Comparison of ENCODE assay signal across 28 mouse cellular contexts in the genomic region with DNA sequence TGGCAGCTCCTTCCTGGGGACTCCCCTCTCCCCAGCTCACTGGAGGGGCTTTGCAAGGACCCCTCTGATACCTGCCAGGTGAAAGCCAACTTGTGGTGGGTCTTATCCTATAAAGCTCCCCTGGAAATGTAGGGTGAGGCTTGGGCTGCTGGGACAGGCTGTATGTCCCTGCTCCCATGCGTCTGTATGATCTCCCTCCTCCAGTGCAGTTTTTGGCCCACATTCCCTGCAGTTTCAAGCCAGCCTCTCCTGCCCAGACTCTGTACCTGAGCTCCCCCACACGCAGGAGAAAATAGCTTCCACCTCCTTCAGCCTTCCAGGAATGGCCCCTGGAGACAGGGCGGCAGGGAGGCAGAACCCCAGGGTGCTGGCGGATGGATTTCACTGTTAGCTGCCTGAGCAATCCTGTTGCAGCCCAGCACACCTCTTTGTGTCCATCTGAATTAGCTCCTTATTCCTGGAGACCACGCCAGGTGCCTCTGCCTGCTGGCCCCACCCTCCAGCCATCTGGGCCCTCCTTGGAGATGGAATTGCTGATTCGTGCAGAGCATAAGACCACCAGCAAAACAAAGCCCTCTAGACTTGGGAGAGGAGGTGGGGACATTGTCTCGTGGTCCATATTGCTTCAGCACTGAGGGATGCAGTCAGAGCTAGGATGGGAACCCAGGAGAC. TPM values are rescaled to one million over a fixed set of nuclear protein-coding genes. Genes with fewer than 3 reads are reported as not detected.
DNase-seq lines count a peak whose midpoint lies in the region; TF ChIP-seq lines count a peak whose summit lies in the region.
"Had no signal": no experiment of that assay in that cellular context is flagged by ENCODE, and none has a peak within 500 bp of the region (broad histone marks: within the 10 kb centered on the region; RNA-seq: fewer than 3 reads in every experiment).

No protein-coding gene starts in this region.

- no peaks in the 10 kb centered on the region for H3K27me3 ChIP-seq in testis, adult 2 months (ENCODE audit: control insufficient read depth, insufficient read depth, low read length)
- H3K27me3 ChIP-seq: embryonic facial prominence, embryonic 15.5 days; intestine, embryonic 15.5 days; midbrain, embryonic 15.5 days had no signal

- no peaks in the 10 kb centered on the region; the same call in 1 of the 2 replicates for H3K4me1 ChIP-seq in testis, adult 2 months (ENCODE audit: control insufficient read depth, insufficient read depth, low read length)
- H3K4me1 ChIP-seq: embryonic facial prominence, embryonic 15.5 days; intestine, embryonic 15.5 days; midbrain, embryonic 15.5 days had no signal

- H3K36me3 ChIP-seq in testis, adult 2 months (ENCODE audit: control insufficient read depth, insufficient read depth, low read length), result no peaks in the 10 kb centered on the region
- H3K36me3 ChIP-seq: embryonic facial prominence, embryonic 10.5 days; embryonic facial prominence, embryonic 15.5 days; forebrain, embryonic 12.5 days; heart, embryonic 12.5 days; intestine, embryonic 15.5 days; midbrain, embryonic 15.5 days had no signal

- H3K4me3 ChIP-seq in gastrocnemius, adult 2 months, result no peak overlapping the region
- peak overlapping the region; percentile 26 for H3K4me3 ChIP-seq in testis, adult 2 months (ENCODE audit: control insufficient read depth, low read depth, low read length)
- H3K4me3 ChIP-seq: embryonic facial prominence, embryonic 10.5 days; embryonic facial prominence, embryonic 15.5 days; forebrain, embryonic 12.5 days; heart, embryonic 12.5 days; intestine, embryonic 15.5 days; midbrain, embryonic 15.5 days had no signal

- intact Hi-C loops in gastrocnemius, adult 2 months (cut with DNase I), result no loop called here
- intact Hi-C loops in gastrocnemius, postnatal 36 days (cut with DNase I), result no loop called here

- TF ChIP-seq POLR2A in testis, adult 2 months (IDR thresholded peaks at IDR 0.05; ENCODE audit: control insufficient read depth, low read depth, low read length), result no peak

- peak overlapping the region; percentile 31; the same call in 1 of the 2 replicates for H3K27ac ChIP-seq in gastrocnemius, adult 2 months
- no peak overlapping the region for H3K27ac ChIP-seq in testis, adult 2 months (ENCODE audit: control insufficient read depth, insufficient read depth, low read depth, low read length)
- H3K27ac ChIP-seq: embryonic facial prominence, embryonic 10.5 days; embryonic facial prominence, embryonic 15.5 days; forebrain, embryonic 12.5 days; intestine, embryonic 15.5 days; kidney, postnatal 0 days; liver, embryonic 14.5 days; macrophage; midbrain, embryonic 15.5 days had no signal

- DNase-seq in cerebellum, adult 9-10 months, result peak; percentile 39
- no peak for DNase-seq in cerebellum, postnatal 4 days (ENCODE audit: low spot score in 2 of 2)
- no peak for DNase-seq in gastrocnemius, adult 2 months
- no peak for DNase-seq in gastrocnemius, postnatal 36 days
- DNase-seq in testis, postnatal 14 days (ENCODE audit: low spot score), result no peak
- DNase-seq in kidney, postnatal 25 days, result no peak
- DNase-seq: adrenal gland, postnatal 25 days; forebrain, postnatal 0 days; gastrocnemius, postnatal 25 days; heart, adult 18-20 months; kidney, adult 2 months; layer of hippocampus, postnatal 36 days; liver; lung, adult 2 months; lung, postnatal 10 days; right cerebral cortex, adult 18-20 months; spleen, adult 18-20 months; thymus, postnatal 4 days had no signal

- TF ChIP-seq CTCF in gastrocnemius, adult 2 months (IDR thresholded peaks at IDR 0.05), result no peak
- no peak for TF ChIP-seq CTCF in testis, adult 2 months (IDR thresholded peaks at IDR 0.05; ENCODE audit: control insufficient read depth, insufficient read depth, insufficient replicate concordance, low read depth, low read length)

RNA-seq across cellular contexts. Expression of a gene that starts 29.1 kb away (rescaled TPM):
- total RNA-seq in gastrocnemius, adult 2 months (2021), result 10 to 100 TPM; 25.0 to 27.0 TPM
- 10 to 100 TPM; 36.0 to 37.7 TPM for total RNA-seq in gastrocnemius, postnatal 36 days (2021)
- 1.4 and 2.0 TPM in 2 replicates for polyA plus RNA-seq in testis, adult 2 months (2012; rRNA removed)
